ENCODE assay signal across 33 mouse cellular contexts in genomic region chr11:109709501-109709900, GRCm38 (mm10). TPM values are rescaled to one million over a fixed set of nuclear protein-coding genes. Genes with fewer than 3 reads are reported as not detected.
"Had no signal": no experiment of that assay in that cellular context is flagged by ENCODE, and none has a peak within 500 bp of the region (broad histone marks: within the 10 kb centered on the region; RNA-seq: fewer than 3 reads in every experiment).

No protein-coding gene starts in this region.

- H3K9ac ChIP-seq: limb, embryonic 12.5 days; limb, embryonic 13.5 days; limb, embryonic 15.5 days; liver, embryonic 13.5 days; liver, embryonic 14.5 days; liver, embryonic 15.5 days; liver, postnatal 0 days; lung, embryonic 14.5 days; lung, embryonic 15.5 days; midbrain, embryonic 12.5 days; midbrain, embryonic 13.5 days; midbrain, embryonic 15.5 days; neural tube, embryonic 12.5 days had no signal

- H3K9me3 ChIP-seq: limb, embryonic 10.5 days; limb, embryonic 12.5 days; limb, embryonic 13.5 days; limb, embryonic 15.5 days; liver, embryonic 13.5 days; liver, embryonic 15.5 days; lung, embryonic 15.5 days; megakaryocyte, embryonic 14.5 days; midbrain, embryonic 10.5 days; midbrain, embryonic 12.5 days; midbrain, embryonic 13.5 days; midbrain, embryonic 15.5 days; neural tube, embryonic 12.5 days had no signal

- ATAC-seq: liver, postnatal 0 days; lung, postnatal 0 days; midbrain, embryonic 13.5 days; midbrain, embryonic 15.5 days; midbrain, embryonic 16.5 days had no signal

- H3K4me2 ChIP-seq: limb, embryonic 12.5 days; limb, embryonic 13.5 days; limb, embryonic 15.5 days; liver, embryonic 11.5 days; liver, embryonic 13.5 days; liver, embryonic 15.5 days; lung, embryonic 14.5 days; lung, embryonic 15.5 days; midbrain, embryonic 11.5 days; midbrain, embryonic 12.5 days; midbrain, embryonic 13.5 days; midbrain, embryonic 15.5 days; neural tube, embryonic 12.5 days had no signal

- DNase-seq: left cerebral cortex, postnatal 4 days; liver; liver, embryonic 13.5 days; liver, postnatal 0 days; lung, adult 18-20 months; lung, adult 2 months; lung, embryonic 14.5 days; lung, postnatal 10 days; lung, postnatal 14 days; lung, postnatal 36 days; lung, postnatal 4 days; midbrain, embryonic 14.5 days had no signal

- H3K27ac ChIP-seq: left cerebral cortex, adult 2 months; limb, embryonic 10.5 days; limb, embryonic 12.5 days; limb, embryonic 13.5 days; limb, embryonic 15.5 days; liver, embryonic 13.5 days; liver, embryonic 14.5 days; liver, embryonic 15.5 days; lung, embryonic 15.5 days; macrophage; midbrain, embryonic 10.5 days; midbrain, embryonic 12.5 days; midbrain, embryonic 13.5 days; midbrain, embryonic 15.5 days; neural tube, embryonic 12.5 days had no signal

- H3K36me3 ChIP-seq: limb, embryonic 10.5 days; limb, embryonic 12.5 days; limb, embryonic 13.5 days; limb, embryonic 15.5 days; liver, embryonic 13.5 days; liver, embryonic 15.5 days; lung, embryonic 15.5 days; midbrain, embryonic 10.5 days; midbrain, embryonic 12.5 days; midbrain, embryonic 13.5 days; midbrain, embryonic 15.5 days; neural tube, embryonic 12.5 days had no signal

- H3K27me3 ChIP-seq: limb, embryonic 12.5 days; limb, embryonic 13.5 days; limb, embryonic 15.5 days; liver, embryonic 13.5 days; liver, embryonic 15.5 days; lung, embryonic 15.5 days; midbrain, embryonic 12.5 days; midbrain, embryonic 13.5 days; midbrain, embryonic 15.5 days; neural tube, embryonic 12.5 days had no signal

- H3K4me1 ChIP-seq: midbrain, embryonic 10.5 days; midbrain, embryonic 12.5 days; midbrain, embryonic 13.5 days; midbrain, embryonic 15.5 days; neural tube, embryonic 12.5 days had no signal

- H3K4me3 ChIP-seq: left cerebral cortex, adult 2 months; limb, embryonic 10.5 days; limb, embryonic 12.5 days; limb, embryonic 13.5 days; limb, embryonic 15.5 days; liver, embryonic 13.5 days; liver, embryonic 15.5 days; lung, embryonic 15.5 days; megakaryocyte, embryonic 14.5 days; midbrain, embryonic 10.5 days; midbrain, embryonic 12.5 days; midbrain, embryonic 13.5 days; midbrain, embryonic 15.5 days; myocyte; neural tube, embryonic 12.5 days had no signal

RNA-seq across cellular contexts. Expression of gene Fam20a, which starts 12.6 kb away (rescaled TPM):
- total RNA-seq: megakaryocyte progenitor cell, adult 5-6 weeks had no signal
- polyA plus RNA-seq: macrophage had no signal
